Mouse (Mus musculus) frontal cortex, adult (tissue): ENCODE measurements around the gene Maml3.

Experiments
- ATAC-seq: cut with Nextera tagmentation; 2 replicates; pipeline ENCODE4 v1.9.2; 2017; ENCODE audit warnings: mild to moderate bottlenecking, moderate library complexity, mixed read lengths; ENCODE audit not compliant: low TSS enrichment

The Maml3 gene

DNA sequence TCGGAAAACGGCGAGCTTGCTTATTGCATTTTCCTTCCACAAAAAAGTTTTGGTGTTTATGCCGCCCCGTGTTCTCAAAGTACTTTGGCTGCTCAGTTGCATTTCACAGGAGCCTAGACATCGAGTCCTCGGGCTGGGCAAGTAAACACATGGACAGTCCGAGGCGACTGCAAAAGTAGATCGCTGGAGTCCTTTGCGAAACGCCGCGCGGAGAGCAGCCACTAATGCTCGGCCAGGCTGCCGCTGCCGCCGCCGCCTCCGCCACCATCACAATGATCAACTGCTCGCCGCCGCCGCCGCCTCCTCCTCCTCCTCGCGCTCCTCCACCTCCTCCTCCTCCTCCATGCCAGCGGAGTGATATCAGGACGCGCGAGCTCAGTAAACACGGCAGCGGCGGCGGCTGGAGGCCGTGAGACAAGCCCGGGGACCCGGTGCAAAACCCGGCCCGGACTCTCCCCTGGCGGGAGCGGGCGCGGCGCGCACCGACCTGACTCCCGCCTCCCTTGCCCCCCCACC, at the start of gene Maml3:
TSS of gene Maml3 (minus strand) at position 441 of the 516 bp plus-strand sequence.
- ATAC-seq = 0 out of 2 replicates have a peak, but pooled peaks have one; percentile 11

DNA sequence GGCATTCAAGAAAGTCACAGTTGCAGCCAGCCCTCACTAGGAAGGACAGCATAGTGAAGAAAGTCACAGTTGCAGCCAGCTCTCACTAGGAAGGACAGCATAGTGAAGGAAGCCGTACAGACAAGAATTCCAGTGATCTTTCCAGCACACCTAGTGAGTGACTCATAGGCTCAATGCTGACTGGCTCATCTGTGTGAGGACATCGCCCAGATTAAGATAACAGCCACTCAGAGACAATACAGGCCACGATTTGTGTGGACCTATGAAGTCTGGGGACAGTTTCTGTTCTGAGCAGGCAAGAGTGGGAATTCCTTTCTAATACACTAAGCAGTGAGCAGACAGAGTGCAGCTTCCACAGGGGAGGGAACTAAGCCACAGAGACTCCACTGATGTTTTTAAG, 46.3 kb upstream of the Maml3 start:
- no peak for ATAC-seq

DNA sequence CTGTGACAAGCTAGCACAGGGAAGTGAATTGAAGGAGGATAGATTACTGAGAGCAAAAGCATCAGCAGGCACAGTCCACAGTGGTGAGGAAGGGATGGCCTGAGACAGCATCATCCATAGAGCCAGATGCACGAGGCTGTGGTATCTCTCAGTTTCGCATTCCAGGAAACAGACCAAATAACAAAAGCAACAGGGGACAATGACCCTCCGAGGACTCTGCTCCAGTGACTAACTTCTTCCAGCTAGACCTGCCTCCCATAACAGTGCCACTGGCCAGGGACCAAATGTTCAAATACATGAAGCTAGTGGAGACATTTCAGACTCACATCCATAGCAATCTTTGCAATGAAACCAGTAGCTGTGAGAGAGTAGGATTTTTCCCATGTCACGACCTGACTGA, 43.4 kb upstream of the Maml3 start:
- ATAC-seq = no peak

DNA sequence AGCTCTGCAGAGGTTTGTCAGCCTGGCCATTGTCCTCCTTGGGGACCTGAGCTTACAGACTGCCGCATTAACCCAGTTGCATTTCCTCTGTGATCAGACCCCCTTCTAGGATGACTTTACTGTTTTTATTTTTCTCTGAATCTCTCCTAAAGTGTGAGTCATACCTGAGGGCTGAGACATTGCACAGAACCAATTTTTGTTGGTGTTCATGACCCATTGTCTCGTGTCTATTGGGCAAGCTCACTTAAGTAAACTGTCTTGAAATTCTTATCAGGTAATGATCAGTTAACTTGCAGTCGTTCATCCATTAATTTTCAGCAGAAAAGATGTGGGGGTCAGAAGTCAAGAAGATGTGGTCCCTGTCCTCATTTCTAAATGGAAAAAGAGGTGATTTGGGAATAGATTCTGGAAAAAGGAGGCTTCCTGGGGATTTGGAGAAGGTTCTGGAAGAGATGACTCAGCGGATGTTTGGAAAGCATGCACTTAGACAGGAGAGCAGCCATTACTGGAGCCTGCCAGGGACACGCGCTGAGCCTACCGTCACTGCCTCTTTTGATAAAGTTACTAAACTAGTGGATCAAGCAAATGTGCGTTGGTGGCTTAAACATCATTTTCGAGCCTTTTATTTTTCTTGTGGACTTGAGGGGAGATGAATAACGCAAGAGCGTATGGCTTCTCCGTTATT, 40.0 kb upstream of the Maml3 start:
- ATAC-seq = no peak

DNA sequence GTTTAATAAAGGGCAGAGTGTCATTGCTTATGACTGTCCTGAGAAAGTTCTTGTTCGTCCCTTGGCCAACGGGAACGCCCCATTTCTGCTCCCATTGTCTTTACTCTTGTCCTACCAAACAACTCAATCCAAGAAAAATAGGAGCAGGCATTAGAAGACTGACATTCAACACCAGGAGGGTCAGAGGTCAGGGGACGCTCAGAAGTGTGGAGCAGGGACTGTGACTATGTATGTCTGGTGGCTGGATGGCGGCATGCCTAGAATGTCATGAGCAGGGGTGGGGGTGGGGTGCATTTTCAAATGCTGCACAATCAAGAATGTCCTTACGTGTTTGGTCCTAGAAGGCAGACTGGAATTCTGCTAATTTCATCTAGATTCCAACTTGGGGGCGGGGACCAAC, 38.1 kb upstream of the Maml3 start:
- no peak for ATAC-seq

DNA sequence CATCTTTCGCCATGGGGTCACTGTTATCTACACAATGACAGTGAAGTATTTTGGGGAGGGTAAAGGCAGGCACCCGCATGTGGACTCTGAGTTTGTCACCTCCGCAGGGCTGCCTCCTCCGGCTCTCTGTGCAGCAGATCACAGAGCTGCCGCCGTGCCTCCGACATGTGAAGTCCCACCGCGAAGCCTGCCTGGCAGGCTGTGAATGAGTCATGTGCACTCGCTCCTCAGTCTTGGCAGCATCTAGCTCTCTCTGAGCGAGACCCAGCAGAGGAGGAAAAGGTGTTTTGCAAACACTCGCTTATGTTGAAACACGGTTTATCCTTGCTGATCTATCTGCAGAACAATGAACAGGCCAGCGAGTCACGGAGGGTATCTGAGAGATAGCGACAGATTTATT, 35.3 kb upstream of the Maml3 start:
- peak; percentile 99 for ATAC-seq

DNA sequence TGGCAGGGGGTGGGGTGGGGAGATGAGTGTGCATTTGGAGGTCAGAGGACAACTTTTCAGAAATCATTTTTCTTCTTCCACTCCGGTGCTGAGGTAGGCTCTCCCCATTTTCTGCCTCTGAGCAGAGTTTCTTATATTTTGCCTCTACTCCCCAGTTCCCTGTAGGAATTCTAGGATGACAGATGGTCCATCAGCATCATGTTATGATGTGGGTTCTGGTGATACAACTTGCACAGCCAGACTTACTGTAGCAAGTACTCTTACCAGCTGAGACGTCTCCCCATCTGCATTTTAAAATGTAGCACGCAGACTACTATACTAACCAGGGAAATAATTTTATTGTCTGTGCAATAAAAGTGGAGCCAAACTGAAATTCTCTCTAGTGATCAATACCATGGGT, 20.5 kb upstream of the Maml3 start:
- peak; percentile 95 for ATAC-seq

DNA sequence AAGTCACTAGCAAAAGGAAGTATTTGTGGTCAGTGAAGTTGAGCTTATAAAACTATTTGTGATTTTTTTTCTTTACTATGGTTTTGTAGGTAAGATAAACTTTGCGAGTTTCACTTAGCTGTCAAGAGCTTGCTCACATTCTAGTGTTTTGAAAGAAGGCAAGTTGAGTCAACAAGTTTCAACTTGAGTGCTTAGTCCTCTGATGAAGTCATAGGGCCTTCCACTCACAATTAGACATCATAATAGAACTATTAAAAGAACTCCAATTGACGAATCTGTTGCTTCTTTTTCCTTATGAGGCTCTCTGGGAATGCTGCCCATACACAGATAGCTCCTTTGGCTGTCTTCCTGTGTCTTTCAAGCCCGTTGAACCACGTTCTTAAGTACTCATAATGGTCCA, 16.0 kb upstream of the Maml3 start:
- no peak for ATAC-seq

DNA sequence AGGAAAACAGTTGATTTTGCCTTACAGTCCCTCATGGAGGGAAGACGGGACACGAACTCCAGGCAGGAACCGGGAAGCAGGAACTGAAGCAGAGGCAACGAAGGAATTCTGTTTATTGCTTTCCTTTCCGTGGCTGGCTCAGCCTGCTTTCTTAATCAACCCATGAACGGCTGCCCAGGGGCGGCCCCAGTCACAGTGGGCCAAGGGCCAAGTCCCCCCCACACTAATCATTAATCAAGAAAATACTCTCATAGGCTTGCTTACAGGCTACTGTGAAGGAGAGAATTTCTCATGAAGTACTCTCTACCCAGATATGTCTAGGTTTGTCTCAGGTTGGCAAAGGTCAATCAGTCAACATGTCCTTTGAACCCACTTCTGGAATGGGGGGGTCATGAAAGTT, 14.3 kb upstream of the Maml3 start:
- ATAC-seq = no peak

DNA sequence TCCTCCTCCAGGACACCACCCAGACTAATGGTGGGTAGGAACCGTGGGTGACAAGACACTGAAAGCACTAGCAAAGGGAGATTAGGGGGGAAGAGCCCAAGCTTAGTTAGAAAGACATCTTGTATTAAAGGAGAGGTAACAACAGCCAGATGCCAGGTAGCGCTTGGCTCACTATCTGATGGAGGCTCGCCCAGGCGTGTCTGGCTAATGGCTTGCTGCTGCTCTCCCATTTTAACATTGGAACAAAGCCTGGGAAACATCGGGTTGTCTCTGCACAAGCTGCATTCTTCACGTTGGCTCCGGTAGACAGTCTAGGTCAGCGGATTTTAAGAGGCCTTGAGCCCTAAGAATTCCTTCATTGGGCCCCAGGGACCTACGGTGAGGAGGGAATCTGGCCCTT, 10.5 kb upstream of the Maml3 start:
- ATAC-seq = no peak

DNA sequence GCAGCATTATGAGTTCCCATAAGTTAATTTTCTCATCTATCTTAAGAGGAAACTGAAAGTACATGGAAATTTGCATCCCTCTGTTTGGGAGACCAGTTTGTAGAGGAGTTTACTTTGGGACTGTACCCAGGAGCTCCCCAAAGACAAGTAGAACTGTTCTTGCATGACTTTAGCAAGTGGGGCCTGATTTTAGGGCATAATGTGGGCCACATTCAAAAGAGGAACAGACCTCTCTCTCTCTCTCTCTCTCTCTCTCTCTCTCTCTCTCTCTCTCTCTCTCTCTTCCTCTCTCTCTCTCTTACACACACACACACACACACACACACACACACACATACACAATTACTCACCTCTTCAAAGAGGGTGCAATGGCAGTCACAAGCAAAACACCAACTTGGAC, 3.2 kb upstream of the Maml3 start:
- ATAC-seq = no peak

DNA sequence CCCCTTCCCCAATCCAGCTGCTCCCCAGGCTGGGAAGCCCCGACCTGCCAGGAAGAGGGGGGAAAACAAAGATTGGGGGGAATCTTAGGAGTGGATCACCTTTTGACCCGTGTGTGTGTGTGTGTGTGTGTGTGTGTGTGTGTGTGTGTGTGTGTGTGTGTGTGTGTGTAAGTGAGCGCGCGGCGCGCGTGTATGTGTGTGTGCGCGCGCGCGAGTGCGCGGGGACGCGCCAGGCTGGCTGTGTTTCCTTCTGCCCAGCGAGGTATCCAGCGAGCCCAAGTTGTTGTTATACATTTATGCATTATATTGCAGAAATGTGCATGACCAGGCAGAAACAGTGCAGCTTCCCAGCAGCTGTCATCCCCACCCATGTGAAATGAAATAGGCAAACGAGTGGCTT, 280 bp upstream of the Maml3 start:
- no peak for ATAC-seq

DNA sequence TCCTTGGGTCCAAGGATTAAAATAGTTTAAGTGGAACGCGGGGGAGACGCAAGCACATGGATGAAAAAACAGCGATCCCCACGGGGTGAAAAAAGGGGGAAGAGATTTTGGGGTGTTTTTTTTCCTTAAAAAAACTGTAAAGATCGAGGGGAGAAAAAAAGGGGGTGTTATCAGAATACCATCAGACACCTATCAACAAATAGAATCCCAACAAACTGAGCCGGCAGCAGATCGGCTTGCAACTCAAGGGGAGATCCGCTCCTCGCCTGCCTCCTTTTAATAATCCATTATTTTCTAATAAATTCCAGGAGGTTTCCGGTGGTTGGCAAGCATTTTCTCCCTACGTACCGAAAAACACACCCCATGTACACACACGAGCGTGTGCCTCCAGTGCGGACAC, 668 bp downstream of the Maml3 start:
- no peak for ATAC-seq

DNA sequence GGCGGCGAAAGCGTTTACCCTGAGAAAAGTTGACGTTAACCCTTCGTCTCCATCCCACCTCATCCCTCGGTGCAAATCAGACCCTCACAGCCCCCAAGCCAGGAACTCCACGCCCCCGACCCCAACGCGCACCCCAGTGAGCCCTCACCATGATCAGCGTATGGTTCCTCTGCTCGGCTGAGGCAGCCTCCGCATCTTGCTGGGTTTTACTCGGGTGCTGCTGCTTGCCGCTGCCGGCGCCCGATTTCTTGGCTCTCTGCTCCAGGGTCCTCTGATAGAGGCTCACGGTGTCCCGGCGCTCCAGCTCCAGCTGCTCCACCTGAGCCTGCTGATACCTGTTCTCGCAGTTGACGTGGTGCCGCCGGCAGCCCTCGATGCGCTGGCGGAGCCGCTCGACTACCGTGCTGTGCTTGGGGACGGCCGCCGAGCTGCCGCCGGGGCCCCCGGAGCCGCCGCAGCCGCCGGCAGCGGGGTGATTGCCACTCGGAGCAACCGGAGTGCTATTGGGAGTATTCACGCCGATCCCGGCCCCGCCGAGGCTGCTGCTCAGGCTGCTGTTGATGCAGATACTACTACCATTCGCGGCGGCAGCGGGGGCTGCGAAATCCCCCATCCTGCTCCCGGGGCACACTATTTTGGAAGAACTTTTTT, 1.2 kb downstream of the Maml3 start:
- ATAC-seq = peak; percentile 17

DNA sequence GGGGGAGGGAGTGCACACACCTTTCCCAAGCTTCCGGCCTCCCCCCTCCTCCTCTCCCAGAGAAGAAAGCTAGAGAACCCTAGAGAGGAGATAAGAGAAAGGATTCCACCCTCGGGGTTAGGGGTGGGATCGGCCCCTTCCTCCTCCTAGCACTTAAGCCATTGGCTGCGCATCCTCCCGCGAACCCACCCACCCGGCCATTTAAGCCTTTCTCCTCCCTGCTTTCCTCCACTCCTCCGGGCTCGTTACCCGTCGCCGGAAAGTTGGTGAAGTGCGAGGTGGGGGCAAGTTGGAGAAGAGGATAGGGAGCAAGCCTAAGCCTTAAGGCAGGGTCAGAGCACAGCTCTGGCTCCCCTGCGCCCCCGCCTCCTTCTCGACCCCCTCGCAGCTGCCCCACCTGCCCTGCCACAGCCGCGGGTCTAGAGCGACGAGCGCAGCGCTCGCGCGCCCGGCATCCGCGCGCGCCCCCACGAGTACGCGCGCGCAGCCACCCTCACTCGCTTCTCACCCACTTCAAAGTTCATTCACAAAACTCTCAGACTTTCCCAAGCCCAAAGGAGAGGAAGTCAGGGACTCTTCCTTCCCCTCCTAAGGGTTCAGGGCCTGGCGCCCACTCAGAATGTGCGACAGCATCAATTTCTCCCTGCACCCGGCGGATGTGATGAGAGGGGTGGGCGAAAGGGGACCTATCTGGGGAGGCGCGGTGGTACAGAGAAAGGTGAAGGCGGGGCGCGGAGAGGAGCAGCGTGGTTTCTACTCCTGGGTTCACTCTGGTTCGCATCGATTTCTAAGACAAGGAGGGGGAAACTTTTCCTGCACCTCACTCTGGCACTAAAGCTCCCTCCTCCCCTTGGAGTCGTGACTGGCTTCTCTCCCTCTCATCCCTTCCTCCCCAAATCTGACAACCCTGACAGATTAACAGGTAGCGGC, 2.0 kb downstream of the Maml3 start:
- ATAC-seq = peak; percentile 43

DNA sequence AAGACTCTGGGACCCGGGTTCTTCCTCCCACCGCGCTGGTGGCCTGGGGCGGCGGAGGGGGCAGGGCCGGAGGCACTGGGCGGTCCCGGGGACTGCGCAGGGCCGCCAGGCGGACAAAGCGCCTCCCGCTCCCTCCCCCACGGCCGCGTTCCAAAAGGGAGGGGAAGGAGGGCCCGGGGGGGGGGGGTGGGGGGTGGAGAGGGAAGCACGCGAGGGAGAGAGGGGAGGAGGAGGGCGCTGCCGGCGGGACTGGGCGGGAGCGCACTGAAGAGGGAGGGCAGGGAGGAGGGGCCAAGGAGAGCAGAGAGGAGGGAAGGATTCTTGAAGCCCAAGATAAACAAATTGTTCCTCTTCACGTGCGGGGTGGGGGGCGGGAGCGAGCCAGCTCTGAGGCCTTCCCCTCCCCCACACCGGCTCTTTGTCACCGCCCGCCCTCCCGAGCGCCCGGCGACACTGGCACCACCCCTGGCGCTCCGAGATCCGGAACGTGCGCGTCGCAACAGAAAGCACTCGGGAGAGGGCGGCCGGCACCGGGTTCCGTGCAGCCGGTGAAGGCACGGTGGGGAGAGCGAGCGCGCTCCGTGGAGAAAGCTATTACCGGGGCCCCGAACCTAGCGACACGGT, 2.8 kb downstream of the Maml3 start:
- ATAC-seq = peak; percentile 32

DNA sequence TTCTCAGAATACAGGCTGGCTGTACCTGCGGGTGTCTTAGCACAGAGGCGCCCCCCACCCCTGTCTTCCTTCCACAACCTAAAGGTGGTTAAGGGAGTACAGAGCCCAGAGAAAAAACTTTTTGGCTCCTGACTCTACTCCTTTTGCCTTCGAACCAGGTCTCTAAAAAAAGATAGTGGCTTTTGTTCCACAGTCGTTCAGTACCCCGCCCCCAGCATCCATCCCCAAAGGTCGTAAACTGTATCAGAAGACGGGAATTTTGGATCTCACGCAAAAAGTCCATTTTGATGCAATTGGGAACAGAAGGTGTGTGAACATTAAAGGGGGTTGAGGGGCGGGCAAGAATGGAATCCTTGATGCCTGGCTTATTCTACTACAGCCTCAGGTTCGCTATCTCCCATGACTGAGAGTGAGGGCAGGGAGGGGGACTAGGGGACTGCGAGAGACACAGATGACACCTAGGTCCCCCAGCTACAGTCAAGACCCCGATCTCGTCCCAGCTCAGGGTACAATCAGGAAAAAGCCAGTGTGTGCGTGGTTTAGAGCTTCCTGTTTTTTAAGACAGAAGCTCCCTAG, 3.4 kb downstream of the Maml3 start:
- ATAC-seq = peak; percentile 1; the same call in 1 of the 2 replicates

DNA sequence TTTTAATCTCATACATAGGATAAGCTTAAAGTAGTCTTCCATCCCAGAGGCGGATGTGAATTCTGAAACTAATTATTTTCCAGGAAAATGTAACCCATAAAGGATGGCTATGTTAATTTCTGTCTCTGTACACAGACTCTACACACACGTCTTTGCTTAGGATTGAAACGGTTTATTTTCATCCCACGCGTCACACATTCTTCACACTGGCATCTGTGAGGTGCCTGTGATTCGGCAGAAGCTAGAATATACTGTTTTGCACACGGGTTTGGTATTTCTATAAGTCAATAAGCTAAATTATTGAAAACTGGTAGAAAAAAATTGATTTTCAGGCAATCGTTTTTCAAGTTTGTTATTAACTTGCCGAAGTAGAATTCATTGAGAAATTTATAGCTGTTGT, 4.0 kb downstream of the Maml3 start:
- no peak for ATAC-seq

DNA sequence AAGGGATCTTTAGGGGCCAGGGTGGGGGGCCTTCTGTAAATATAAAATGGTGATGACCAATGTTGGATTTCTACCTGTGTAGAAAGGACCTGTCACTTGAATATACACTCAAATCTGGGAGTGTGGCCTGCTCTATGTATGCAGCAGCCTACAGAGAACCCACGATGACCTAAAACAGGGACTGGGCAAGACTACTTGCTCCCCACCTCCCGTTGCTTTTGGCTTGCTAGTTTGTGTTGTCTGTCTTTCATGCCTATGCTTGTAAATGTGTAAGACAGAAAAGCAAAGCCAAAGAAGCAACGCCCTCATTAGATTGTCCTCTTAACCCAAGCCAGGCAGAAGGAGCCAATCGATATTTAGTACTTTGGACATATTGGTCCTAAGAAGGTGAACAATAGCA, 4.6 kb downstream of the Maml3 start:
- ATAC-seq = no peak

DNA sequence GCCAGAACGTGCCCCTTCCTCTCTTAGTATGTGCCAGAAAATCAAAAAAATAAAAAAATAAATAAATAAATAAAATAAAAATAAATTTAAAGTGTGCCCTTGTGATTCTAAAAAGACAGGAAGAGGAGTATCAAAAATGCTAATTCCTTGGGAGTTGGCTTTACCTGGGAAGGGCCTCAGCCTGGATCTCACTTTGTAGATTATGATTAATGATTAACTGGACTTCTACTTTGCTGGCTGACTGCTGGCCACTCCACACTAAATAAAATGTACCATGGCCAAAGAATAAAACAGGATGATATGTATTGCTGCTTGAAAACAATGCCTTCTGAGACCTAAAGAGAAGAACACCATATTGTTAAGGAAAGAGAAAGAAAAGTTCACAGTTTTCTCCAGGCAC, 5.6 kb downstream of the Maml3 start:
- ATAC-seq = no peak

DNA sequence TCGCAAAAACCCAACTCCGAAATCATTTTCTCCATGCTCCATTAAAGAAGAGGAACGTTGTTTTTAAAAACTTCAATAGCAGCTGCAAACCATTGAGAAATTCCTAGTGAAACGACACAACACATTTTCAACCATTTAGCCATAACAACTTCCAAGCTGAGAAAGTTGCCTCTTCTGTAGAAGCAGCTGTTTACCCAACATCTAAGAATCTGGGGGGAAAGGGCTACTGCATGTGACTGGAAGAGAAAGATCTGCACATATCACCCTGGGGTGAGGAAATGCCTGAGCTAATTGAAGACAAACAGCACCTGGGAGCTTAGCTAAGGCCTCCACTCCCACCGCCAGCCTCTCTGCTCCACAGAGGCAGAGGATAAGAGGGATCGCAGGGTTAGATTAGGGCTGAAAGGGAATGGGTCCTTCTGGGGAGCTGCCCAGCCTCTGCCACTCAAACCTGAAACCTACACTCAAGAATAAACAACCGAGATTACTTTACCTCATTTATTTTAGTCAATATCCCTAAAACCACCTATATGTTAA, 13.5 kb downstream of the Maml3 start:
- no peak for ATAC-seq
